In the genomic region with DNA sequence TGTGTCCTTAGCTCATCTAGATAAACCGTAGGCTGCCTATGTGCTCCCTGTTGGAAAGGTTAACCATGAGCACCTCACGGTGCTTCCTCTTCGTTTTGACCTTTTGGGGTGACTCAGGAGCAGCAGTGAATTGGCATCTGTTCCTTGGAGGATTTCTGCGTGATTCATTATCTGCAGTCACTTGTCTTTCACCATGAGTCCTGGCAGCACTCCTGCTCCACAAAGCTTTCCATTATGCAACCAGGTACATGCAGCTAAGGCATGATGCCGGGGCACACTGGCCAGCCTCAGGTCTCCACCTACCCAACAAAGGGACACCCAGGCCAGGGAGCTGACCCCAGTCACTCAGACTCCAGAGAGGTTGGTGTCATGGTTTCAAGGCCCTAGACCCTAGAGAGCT, we compare ENCODE assay signal across 14 mouse cellular contexts.
DNase-seq lines count a peak whose midpoint lies in the region; TF ChIP-seq lines count a peak whose summit lies in the region.
"Had no signal": no experiment of that assay in that cellular context is flagged by ENCODE, and none has a peak within 500 bp of the region (broad histone marks: within the 10 kb centered on the region; RNA-seq: fewer than 3 reads in every experiment).

No protein-coding gene starts in this region.

- peak in 1 of 2 experiments; percentile 62 for DNase-seq in heart, adult 2 months
- no peak for DNase-seq in heart, postnatal 10 days
- DNase-seq in right cerebral cortex, postnatal 25 days: peak; percentile 49
- no peak for DNase-seq in right cerebral cortex, postnatal 10 days (ENCODE audit: low spot score in 2 of 2)
- DNase-seq in cerebellum, adult 8-10 months: peak; percentile 68
- peak; percentile 43 to 45 for DNase-seq in left cerebral cortex, postnatal 36 days (ENCODE audit: low spot score in 2 of 2)
- DNase-seq in gastrocnemius, adult 18-20 months (ENCODE audit: low spot score): no peak
- DNase-seq in lung, postnatal 25 days (ENCODE audit: low spot score): no peak
- DNase-seq: spleen, adult 18-20 months had no signal

- no peaks in the 10 kb centered on the region for H3K4me1 ChIP-seq in heart, adult 2 months (ENCODE audit: control insufficient read depth, insufficient read depth, low read length)
- H3K4me1 ChIP-seq: embryonic facial prominence, embryonic 13.5 days; hindbrain, embryonic 15.5 days had no signal

- TF ChIP-seq CTCF in heart, adult 2 months (IDR thresholded peaks at IDR 0.05): no peak

- intact Hi-C loops in heart, adult 2 months (cut with DNase I): no loop called here
- intact Hi-C loops in heart, postnatal 10 days (cut with DNase I): no loop called here
- intact Hi-C loops in left cerebral cortex, postnatal 36 days (cut with DNase I): no loop called here

- H3K36me3 ChIP-seq in heart, adult 2 months (ENCODE audit: control insufficient read depth, insufficient read depth, low read length): no peaks in the 10 kb centered on the region
- H3K36me3 ChIP-seq: embryonic facial prominence, embryonic 13.5 days; hindbrain, embryonic 15.5 days had no signal

- TF ChIP-seq POLR2A in heart, adult 2 months (IDR thresholded peaks at IDR 0.05; ENCODE audit: insufficient read depth, low read depth, low read length): no peak

- no peaks in the 10 kb centered on the region for H3K79me2 ChIP-seq in heart, adult 2 months (replicated peaks; ENCODE audit: control insufficient read depth, insufficient read depth, low read length)

- no peak overlapping the region for H3K4me3 ChIP-seq in heart, adult 2 months
- H3K4me3 ChIP-seq: embryonic facial prominence, embryonic 13.5 days; heart, embryonic 13.5 days; hindbrain, embryonic 15.5 days had no signal

- no peak overlapping the region for H3K9ac ChIP-seq in heart, adult 2 months (ENCODE audit: low read depth, low read length)
- H3K9ac ChIP-seq: embryonic facial prominence, embryonic 13.5 days; heart, embryonic 13.5 days; hindbrain, embryonic 15.5 days; liver, embryonic 14.5 days had no signal

- WGBS in heart, adult 2 months: 62% methylated on average over 5 of the region's 5 CpGs

- H3K27me3 ChIP-seq in heart, adult 2 months (ENCODE audit: control insufficient read depth, insufficient read depth, low read length): no peaks in the 10 kb centered on the region
- H3K27me3 ChIP-seq: embryonic facial prominence, embryonic 13.5 days; heart, embryonic 13.5 days; hindbrain, embryonic 15.5 days had no signal

- 0 out of 2 replicates have a peak, but pooled peaks have one; percentile 30 for TF ChIP-seq EP300 in heart, adult 2 months (IDR thresholded peaks at IDR 0.05; ENCODE audit: insufficient read depth, low read depth, low read length)

- no peak overlapping the region for H3K27ac ChIP-seq in heart, adult 2 months
- H3K27ac ChIP-seq: embryonic facial prominence, embryonic 13.5 days; heart, embryonic 13.5 days; hindbrain, embryonic 15.5 days; liver, embryonic 14.5 days; macrophage had no signal

Comparison
In these comparisons a context has a peak if more than half of its experiments do, and no peak if none do; other contexts are left out.
1. DNase-seq: peak in right cerebral cortex, postnatal 25 days (single experiment), cerebellum, adult 8-10 months (single experiment) and left cerebral cortex, postnatal 36 days (2 of 2); none in heart, postnatal 10 days (0 of 2), right cerebral cortex, postnatal 10 days (0 of 2), gastrocnemius, adult 18-20 months (single experiment) and lung, postnatal 25 days (single experiment).